Mouse (Mus musculus) layer of hippocampus, adult 2 months (tissue): ENCODE results near the gene Marc2. TPM values are rescaled to one million over a fixed set of nuclear protein-coding genes. Genes with fewer than 3 reads are reported as not detected.

Source experiments
- DNase-seq, 2 experiments: peaks; one replicate each; pipeline ENCODE4 v3.0.0; 2022; ENCODE audit warnings: low spot score in 2 of 2
- H3K27ac ChIP-seq: fragments of 200-600 bp; 2 replicates; pipeline ENCODE4 v1.8.1; 2022
- H3K4me3 ChIP-seq: fragments of 200-600 bp; 2 replicates; pipeline ENCODE4 v1.8.1; 2022; ENCODE audit warnings: mild to moderate bottlenecking
- CTCF ChIP-seq: fragments of 200-600 bp; conservative IDR thresholded peaks from 2 replicates; pipeline ENCODE4 v1.8.1; 2022; ENCODE audit warnings: antibody characterized with exemption, mild to moderate bottlenecking, moderate library complexity
- total RNA-seq, 2 experiments: library from RNA; stranded (reverse); gene quantifications; 2 replicates each; pipeline ENCODE4 v1.2.3; 2021

Gene Marc2
- total RNA-seq, 2 experiments from 2014 or later: 103 to 120 TPM

GRCm38 (mm10) chr1:184811716-184812250, 34.5 kb downstream of the Marc2 start:
- Histone ChIP-seq H3K4me3 (no peak overlapping the region), H3K27ac (no peak overlapping the region)
- no peak for TF ChIP-seq CTCF
- DNase-seq: no peak

GRCm38 (mm10) chr1:184810780-184811575, 35.3 kb downstream of the Marc2 start, which contains the start of gene Marc1:
TSS of gene Marc1 (minus strand) at chr1:184811313.
- no peak within 1 kb of the TSS for H3K27ac ChIP-seq
- peak within 1 kb of the TSS; percentile 31; the same call in 1 of the 2 replicates for H3K4me3 ChIP-seq
- DNase-seq: no peak
- no peak for TF ChIP-seq CTCF

DNA sequence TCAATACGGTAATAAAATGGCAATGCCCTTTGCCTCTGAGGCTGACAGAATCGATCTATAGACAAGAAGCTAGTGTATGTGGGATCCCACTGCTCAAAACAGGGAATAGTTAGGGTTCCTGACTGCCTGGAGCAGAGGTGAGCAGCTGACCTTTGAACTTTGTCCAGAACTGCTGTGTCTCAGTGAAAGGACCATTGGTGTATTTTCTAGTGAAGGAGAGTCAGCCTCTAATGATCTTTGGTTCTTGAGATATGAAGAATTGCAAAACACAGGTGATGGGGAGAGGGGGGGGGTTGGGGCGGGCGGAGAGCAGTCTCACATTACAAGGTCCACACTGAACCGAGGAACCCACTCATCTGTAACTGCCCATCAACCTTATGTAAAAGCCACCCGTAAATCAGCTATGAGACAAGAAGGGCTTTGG, 36.7 kb downstream of the Marc2 start:
- no peak overlapping the region for H3K4me3 ChIP-seq
- TF ChIP-seq CTCF: no peak
- no peak for DNase-seq
- no peak overlapping the region for H3K27ac ChIP-seq

- H3K4me3 ChIP-seq: no peak overlapping the region
- no peak overlapping the region for H3K27ac ChIP-seq
- no peak for DNase-seq
- no peak for TF ChIP-seq CTCF
Measured at GRCm38 (mm10) chr1:184808418-184809012, 37.7 kb downstream of the Marc2 start.

- H3K27ac ChIP-seq: no peak overlapping the region
- no peak overlapping the region for H3K4me3 ChIP-seq
- peak; percentile 44 for TF ChIP-seq CTCF
- no peak for DNase-seq
Measured at GRCm38 (mm10) chr1:184807627-184808417, 38.4 kb downstream of the Marc2 start.

- no peak overlapping the region for H3K4me3 ChIP-seq
- no peak overlapping the region for H3K27ac ChIP-seq
- no peak for TF ChIP-seq CTCF
- no peak for DNase-seq
Measured at GRCm38 (mm10) chr1:184807123-184807522, 39.1 kb downstream of the Marc2 start.

- DNase-seq: no peak
- TF ChIP-seq CTCF: no peak
- Histone ChIP-seq H3K27ac (no peak overlapping the region), H3K4me3 (no peak overlapping the region)
Measured at GRCm38 (mm10) chr1:184805749-184806148, 40.5 kb downstream of the Marc2 start.

DNA sequence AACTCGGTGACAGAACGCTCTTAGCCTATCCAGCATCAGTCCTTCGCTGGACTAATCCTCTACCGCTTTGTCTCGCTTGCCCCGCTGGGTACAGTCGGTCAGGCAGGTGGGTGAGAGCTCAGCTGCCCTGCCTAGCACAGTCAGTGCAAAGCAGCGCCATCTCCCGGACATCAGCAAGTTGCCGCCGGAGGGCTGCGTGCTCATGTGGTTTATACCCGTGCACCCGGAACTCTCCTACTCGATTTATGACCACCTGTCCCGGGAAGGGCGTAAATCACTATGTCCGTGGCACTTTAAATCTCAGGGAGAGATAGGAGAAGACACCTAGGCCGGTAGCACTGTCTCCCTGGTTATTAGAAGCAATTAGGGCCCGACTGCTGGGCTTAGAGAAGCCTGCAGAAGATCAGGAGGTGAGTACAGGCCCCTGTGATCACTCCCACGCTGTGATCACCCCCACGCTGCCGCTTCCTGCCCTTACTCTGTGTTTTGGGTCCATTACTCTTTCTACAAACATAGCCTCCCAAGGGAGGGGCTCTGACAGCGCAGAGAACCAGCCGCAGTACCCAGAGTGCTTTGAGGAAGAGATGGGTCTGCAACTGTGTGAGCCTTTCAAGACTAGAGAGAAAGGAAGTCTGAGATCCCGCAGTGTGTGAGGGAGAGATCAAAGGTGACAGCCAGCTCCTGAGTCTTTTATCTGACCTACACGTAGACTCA, 52.9 kb downstream of the Marc2 start:
- peak; percentile 66 for TF ChIP-seq CTCF
- peak; percentile 7 to 13 for DNase-seq
- Histone ChIP-seq H3K4me3 (no peak overlapping the region), H3K27ac (no peak overlapping the region)

DNA sequence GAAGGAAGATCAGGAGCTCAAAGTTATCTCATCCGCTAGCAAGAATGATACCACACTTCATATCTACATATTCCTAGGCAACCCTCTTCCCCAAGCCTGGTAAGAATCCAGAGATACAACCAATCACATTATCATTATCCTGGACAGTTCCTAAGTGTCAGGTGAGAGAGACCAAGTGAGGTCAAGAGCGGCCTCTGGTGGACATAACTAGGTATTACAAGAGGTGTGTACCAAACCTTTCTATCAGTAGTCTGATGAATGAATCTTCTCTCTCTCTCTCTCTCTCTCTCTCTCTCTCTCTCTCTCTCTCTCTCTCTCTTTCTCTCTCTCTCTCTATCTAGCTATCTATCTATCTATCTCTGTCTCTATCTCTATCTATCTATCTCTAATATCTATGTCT, 55.1 kb downstream of the Marc2 start:
- Histone ChIP-seq H3K27ac (no peak overlapping the region), H3K4me3 (no peak overlapping the region)
- peak in 1 of 2 experiments; percentile 48 for DNase-seq
- TF ChIP-seq CTCF: peak; percentile 80

GRCm38 (mm10) chr1:184786376-184787151, 59.7 kb downstream of the Marc2 start:
- Histone ChIP-seq H3K27ac (no peak overlapping the region), H3K4me3 (no peak overlapping the region)
- DNase-seq: no peak
- TF ChIP-seq CTCF: peak; percentile 72

DNA sequence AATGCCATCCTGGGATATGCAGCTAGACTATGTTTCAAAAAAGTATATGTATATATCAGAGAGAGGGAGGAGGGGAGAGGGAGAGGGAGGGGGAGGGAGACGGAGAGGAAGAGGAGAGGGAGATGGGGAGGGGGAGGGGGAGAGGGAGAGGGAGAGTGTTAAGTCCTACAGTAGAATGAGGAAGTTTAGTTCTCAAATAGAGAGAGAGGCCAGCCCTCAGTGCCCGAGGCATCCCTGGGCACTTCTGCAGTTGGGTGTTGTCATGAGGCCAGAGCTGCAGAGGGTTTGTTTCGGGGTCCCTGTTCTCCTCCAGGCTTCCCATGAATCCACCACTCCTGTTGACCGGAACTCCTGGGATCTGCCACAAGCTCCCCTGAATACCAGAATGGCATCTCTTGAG, 62.6 kb downstream of the Marc2 start:
- no peak for DNase-seq
- TF ChIP-seq CTCF: no peak
- H3K27ac ChIP-seq: no peak overlapping the region
- no peak overlapping the region for H3K4me3 ChIP-seq

GRCm38 (mm10) chr1:184782161-184782513, 64.1 kb downstream of the Marc2 start:
- Histone ChIP-seq H3K27ac (no peak overlapping the region), H3K4me3 (no peak overlapping the region)
- TF ChIP-seq CTCF: no peak
- DNase-seq: no peak
